Mouse (Mus musculus): ENCODE data around the gene Rhof. TPM values are rescaled to one million over a fixed set of nuclear protein-coding genes. Genes with fewer than 3 reads are reported as not detected.

Gene Rhof
- polyA plus RNA-seq, 1 experiment from 2014 or later, result 4.2 TPM

- H3K9me3 ChIP-seq, result no peaks in the 10 kb centered on the region
- no peaks in the 10 kb centered on the region for H3K36me3 ChIP-seq
- no peak overlapping the region for H3K9ac ChIP-seq
- H3K4me1 ChIP-seq (replicated peaks), result peaks cover 6% of the 10 kb centered on the region; the same call in 1 of the 2 replicates
- H3K27me3 ChIP-seq, result no peaks in the 10 kb centered on the region
- no peak overlapping the region for H3K27ac ChIP-seq (replicated peaks)
- no peak for ATAC-seq (ENCODE audit: low read depth)
- 78% methylated on average over 8 of the region's 8 CpGs for WGBS
- H3K4me2 ChIP-seq, result no peak overlapping the region
- no peak overlapping the region for H3K4me3 ChIP-seq
Measured at GRCm38 (mm10) chr5:123116080-123116479, 16.4 kb downstream of the Rhof start.

DNA sequence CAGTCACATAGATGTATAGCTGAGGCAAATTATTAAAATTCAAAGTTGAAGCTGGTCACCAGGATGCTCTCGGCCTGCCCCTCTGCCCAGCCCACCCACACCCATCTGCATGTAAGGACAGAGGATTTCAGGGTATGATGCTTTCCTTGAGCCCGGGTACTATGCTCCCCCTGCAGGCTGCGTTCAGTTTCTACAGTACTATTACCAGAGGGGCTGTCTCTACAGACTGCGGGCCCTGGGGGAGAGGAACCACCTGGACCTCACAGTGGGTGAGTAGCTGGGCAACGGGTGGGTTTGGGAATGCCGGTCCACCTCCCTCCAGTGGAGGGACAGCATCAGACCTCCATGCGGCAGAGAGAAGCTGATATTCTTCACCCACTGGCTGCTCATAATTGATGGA lies 17.6 kb downstream of the Rhof start:
- H3K4me2 ChIP-seq, result no peak overlapping the region
- H3K27me3 ChIP-seq, result no peaks in the 10 kb centered on the region
- H3K36me3 ChIP-seq, result no peaks in the 10 kb centered on the region
- 27% methylated on average over 7 of the region's 7 CpGs for WGBS
- peak overlapping the region; percentile 52 for H3K9ac ChIP-seq
- H3K27ac ChIP-seq (replicated peaks), result no peak overlapping the region
- peaks cover 11% of the 10 kb centered on the region for H3K4me1 ChIP-seq (replicated peaks)
- peak; percentile 25; the same call in 1 of the 2 replicates for ATAC-seq (ENCODE audit: low read depth)
- no peak overlapping the region for H3K4me3 ChIP-seq
- H3K9me3 ChIP-seq, result no peaks in the 10 kb centered on the region

GRCm38 (mm10) chr5:123114109-123114508 lies 18.4 kb downstream of the Rhof start:
- 32% methylated on average over 11 of the region's 11 CpGs for WGBS
- Histone ChIP-seq H3K9ac (peak overlapping the region; percentile 52; the same call in 1 of the 2 replicates), H3K4me2 (no peak overlapping the region), H3K36me3 (no peaks in the 10 kb centered on the region), H3K27ac (replicated peaks) (no peak overlapping the region), H3K4me1 (replicated peaks) (peaks cover 19% of the 10 kb centered on the region), H3K9me3 (no peaks in the 10 kb centered on the region), H3K27me3 (no peaks in the 10 kb centered on the region), H3K4me3 (no peak overlapping the region)
- no peak for ATAC-seq (ENCODE audit: low read depth)

GRCm38 (mm10) chr5:123110296-123110721 lies 22.2 kb downstream of the Rhof start:
- H3K27ac ChIP-seq (replicated peaks), result peak overlapping the region; percentile 84
- peak overlapping the region; percentile 47; the same call in 1 of the 2 replicates for H3K9ac ChIP-seq
- WGBS, result 27% methylated on average over 13 of the region's 13 CpGs

GRCm38 (mm10) chr5:123109452-123110203 lies 22.9 kb downstream of the Rhof start:
- Histone ChIP-seq H3K9ac (0 out of 2 replicates have a peak overlapping the region, but pooled peaks have one; percentile 34), H3K4me2 (peak overlapping the region; percentile 44), H3K27ac (replicated peaks) (peak overlapping the region; percentile 84), H3K36me3 (no peaks in the 10 kb centered on the region; the same call in 1 of the 2 replicates), H3K9me3 (no peaks in the 10 kb centered on the region), H3K4me3 (no peak overlapping the region), H3K27me3 (no peaks in the 10 kb centered on the region), H3K4me1 (replicated peaks) (peaks cover 23% of the 10 kb centered on the region)
- 28% methylated on average over 13 of the region's 13 CpGs for WGBS
- ATAC-seq (ENCODE audit: low read depth), result peak; percentile 67; the same call in 1 of the 2 replicates

More at GRCm38 (mm10) chr5:123110296-123110721, 22.2 kb downstream of the Rhof start:
- peak; percentile 60 for ATAC-seq (ENCODE audit: low read depth)
- Histone ChIP-seq H3K9me3 (no peaks in the 10 kb centered on the region), H3K27me3 (no peaks in the 10 kb centered on the region), H3K4me1 (replicated peaks) (peaks cover 23% of the 10 kb centered on the region), H3K4me3 (no peak overlapping the region), H3K4me2 (peak overlapping the region; percentile 44), H3K36me3 (no peaks in the 10 kb centered on the region; the same call in 1 of the 2 replicates)

DNA sequence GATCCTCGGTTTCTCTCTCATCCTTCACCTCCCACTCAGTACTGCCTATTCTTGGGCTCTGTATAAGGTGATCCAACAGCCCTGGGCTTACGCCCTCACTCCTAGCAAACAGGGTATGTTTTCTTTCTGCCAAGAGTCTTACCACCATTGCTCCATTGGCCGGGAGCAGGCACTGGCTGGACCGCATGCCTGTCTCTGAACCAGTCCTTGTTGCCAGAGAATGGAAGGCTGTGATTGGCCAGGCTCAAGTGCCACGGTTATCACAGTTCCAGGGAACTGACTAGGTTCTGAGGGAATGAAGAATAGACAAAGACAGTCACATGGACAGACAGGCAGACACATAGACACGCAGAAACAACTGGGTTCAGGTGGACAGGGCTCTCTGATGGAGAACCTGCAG lies 27.7 kb downstream of the Rhof start:
- WGBS, result 89% methylated on average over 6 of the region's 6 CpGs
- Histone ChIP-seq H3K9me3 (no peaks in the 10 kb centered on the region), H3K4me1 (replicated peaks) (peaks cover 14% of the 10 kb centered on the region), H3K4me3 (no peak overlapping the region), H3K4me2 (no peak overlapping the region), H3K36me3 (peaks cover 6% of the 10 kb centered on the region), H3K9ac (no peak overlapping the region), H3K27me3 (no peaks in the 10 kb centered on the region), H3K27ac (replicated peaks) (no peak overlapping the region)
- no peak for ATAC-seq (ENCODE audit: low read depth)

- H3K9me3 ChIP-seq, result no peaks in the 10 kb centered on the region
- no peak for ATAC-seq (ENCODE audit: low read depth)
- H3K4me2 ChIP-seq, result no peak overlapping the region
- WGBS, result 78% methylated on average over 8 of the region's 8 CpGs
- H3K4me1 ChIP-seq (replicated peaks), result peaks cover 4% of the 10 kb centered on the region
- peaks cover 12% of the 10 kb centered on the region for H3K36me3 ChIP-seq
- H3K4me3 ChIP-seq, result no peak overlapping the region
- H3K9ac ChIP-seq, result no peak overlapping the region
- H3K27ac ChIP-seq (replicated peaks), result no peak overlapping the region
- H3K27me3 ChIP-seq, result no peaks in the 10 kb centered on the region
Measured at GRCm38 (mm10) chr5:123103556-123103955, 28.9 kb downstream of the Rhof start.

- peaks cover 4% of the 10 kb centered on the region for H3K4me1 ChIP-seq (replicated peaks)
- no peak overlapping the region for H3K4me3 ChIP-seq
- H3K9ac ChIP-seq, result no peak overlapping the region
- no peak overlapping the region for H3K4me2 ChIP-seq
- H3K36me3 ChIP-seq, result peaks cover 12% of the 10 kb centered on the region
- no peaks in the 10 kb centered on the region for H3K9me3 ChIP-seq
- WGBS, result 58% methylated on average over 7 of the region's 7 CpGs
- no peak for ATAC-seq (ENCODE audit: low read depth)
- no peaks in the 10 kb centered on the region for H3K27me3 ChIP-seq
- H3K27ac ChIP-seq (replicated peaks), result 0 out of 2 replicates have a peak overlapping the region, but pooled peaks have one; percentile 5
Measured at GRCm38 (mm10) chr5:123102376-123102775, 30.1 kb downstream of the Rhof start.

DNA sequence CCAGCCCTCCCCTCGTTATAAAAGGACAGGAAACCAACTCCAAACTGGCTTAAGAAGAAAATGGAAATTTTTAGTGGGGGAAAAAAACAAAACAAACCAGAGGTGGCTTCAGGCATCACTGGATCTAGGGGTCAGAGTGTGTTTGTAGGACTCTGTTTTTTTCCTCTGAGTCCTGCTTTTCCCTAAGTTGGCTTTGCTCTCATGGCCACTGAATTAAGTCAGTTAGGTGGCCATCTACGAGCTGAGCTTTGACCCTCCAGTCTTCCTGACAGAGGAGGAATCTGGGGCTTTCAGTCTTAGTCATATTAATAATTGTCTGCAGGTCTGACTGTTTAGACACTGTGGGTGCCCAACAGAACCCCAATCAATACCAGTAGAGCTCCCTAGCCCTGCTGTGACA lies 34.0 kb downstream of the Rhof start:
- Histone ChIP-seq H3K4me2 (no peak overlapping the region), H3K9ac (no peak overlapping the region), H3K9me3 (no peaks in the 10 kb centered on the region), H3K27me3 (no peaks in the 10 kb centered on the region), H3K36me3 (peaks cover 12% of the 10 kb centered on the region; the same call in 1 of the 2 replicates), H3K4me3 (no peak overlapping the region), H3K27ac (replicated peaks) (no peak overlapping the region), H3K4me1 (replicated peaks) (peaks cover 19% of the 10 kb centered on the region)
- ATAC-seq (ENCODE audit: low read depth), result no peak
- 80% methylated on average over 2 of the region's 2 CpGs for WGBS

DNA sequence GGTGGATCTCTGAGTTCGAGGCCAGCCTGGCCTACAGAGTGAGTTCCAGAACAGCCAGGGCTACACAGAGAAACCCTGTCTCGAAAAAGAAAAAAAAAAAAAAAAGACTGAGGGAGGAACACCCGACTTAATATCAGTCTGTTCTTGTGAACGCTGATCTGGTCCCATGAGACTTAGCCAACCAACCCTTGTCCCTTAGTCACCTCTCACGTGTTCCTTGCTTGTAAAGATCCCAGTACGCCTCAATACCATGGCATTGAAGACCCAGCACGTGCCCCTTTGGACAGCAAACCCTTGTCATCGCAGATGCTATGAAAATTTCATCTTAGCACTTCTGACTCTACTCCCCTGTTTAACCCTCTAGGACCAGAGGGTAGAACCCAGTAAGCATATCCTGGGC lies 36.2 kb downstream of the Rhof start:
- peaks cover 12% of the 10 kb centered on the region; the same call in 1 of the 2 replicates for H3K36me3 ChIP-seq
- peaks cover 20% of the 10 kb centered on the region for H3K4me1 ChIP-seq (replicated peaks)
- H3K4me2 ChIP-seq, result no peak overlapping the region
- WGBS, result 93% methylated on average over 8 of the region's 8 CpGs
- no peak overlapping the region for H3K27ac ChIP-seq (replicated peaks)
- no peak overlapping the region for H3K9ac ChIP-seq
- no peak overlapping the region for H3K4me3 ChIP-seq
- ATAC-seq (ENCODE audit: low read depth), result no peak
- no peaks in the 10 kb centered on the region for H3K9me3 ChIP-seq
- no peaks in the 10 kb centered on the region for H3K27me3 ChIP-seq

GRCm38 (mm10) chr5:123094238-123094991 lies 38.1 kb downstream of the Rhof start:
- Histone ChIP-seq H3K9me3 (no peaks in the 10 kb centered on the region), H3K9ac (no peak overlapping the region), H3K36me3 (0 out of 2 replicates have a peak, but pooled peaks cover 2% of the 10 kb centered on the region), H3K4me1 (replicated peaks) (peaks cover 20% of the 10 kb centered on the region), H3K27ac (replicated peaks) (0 out of 2 replicates have a peak overlapping the region, but pooled peaks have one; percentile 14), H3K27me3 (no peaks in the 10 kb centered on the region), H3K4me3 (no peak overlapping the region), H3K4me2 (peak overlapping the region; percentile 30; the same call in 1 of the 2 replicates)
- 66% methylated on average over 25 of the region's 25 CpGs for WGBS
- ATAC-seq (ENCODE audit: low read depth), result peak; percentile 63

All from neural tube, embryonic 13.5 days (tissue).